Mouse (Mus musculus) urinary bladder, adult 2 months (tissue): ENCODE data around the gene Lmf2. TPM values are rescaled to one million over a fixed set of nuclear protein-coding genes. Genes with fewer than 3 reads are reported as not detected.

Source experiments
- DNase-seq: peaks from one replicate; pipeline ENCODE4 v3.0.0; 2022; ENCODE audit warnings: low spot score
- polyA plus RNA-seq: library from polyadenylated mRNA; depleted of rRNA; stranded (reverse); fragments of >200 nt; gene quantifications from 2 replicates; pipeline ENCODE4 v1.2.3, GENCODE M21; 2012; rRNA removed

Lmf2 gene
- polyA plus RNA-seq = 15.8 and 26.7 TPM in 2 replicates

DNA sequence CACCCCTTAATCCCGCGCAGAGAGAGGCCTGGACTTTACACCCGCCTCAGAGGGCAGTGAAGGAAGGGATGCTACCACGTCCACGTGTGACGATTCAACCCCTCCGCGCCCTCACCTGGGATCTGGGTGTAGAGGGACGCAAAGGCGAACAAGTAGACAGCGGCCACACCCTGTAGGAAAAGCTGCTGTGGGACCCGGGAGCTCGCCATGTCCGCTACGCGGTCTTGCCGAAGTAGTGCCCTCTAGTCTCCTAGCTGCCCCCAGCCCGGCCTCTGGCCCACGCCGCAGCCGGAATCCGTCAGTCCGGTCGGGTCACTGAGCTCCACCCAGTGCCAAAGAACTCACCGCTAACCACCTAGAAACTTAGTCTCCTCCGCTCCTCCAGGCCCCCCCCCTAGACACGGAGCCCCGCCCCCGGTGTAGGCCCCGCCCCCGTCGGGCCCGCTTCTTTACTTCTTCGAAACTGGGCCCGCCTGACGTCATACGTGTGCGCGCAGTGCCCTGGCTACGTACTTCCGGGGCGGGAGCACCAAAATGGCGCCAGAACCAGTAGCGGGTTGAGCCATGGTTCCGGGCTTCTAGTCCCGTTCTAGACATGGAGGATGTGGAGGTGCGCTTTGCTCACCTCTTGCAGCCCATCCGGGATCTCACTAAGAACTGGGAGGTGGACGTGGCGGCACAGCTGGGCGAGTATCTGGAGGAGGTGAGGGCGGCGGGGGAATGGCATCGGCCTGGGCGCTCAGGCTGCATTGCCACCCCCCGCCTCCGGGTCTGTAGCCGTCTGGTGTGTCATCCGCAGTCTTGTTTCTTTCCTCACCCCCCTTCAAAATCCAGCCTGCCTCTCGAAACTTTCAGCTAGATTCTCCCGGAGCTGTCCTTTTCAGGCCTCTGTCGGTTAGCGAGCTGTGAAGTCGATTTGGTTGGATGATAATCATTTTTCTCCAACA, at the start of gene Lmf2, which contains the start of gene Ncaph2:
Gene Lmf2, minus strand, starts transcription at position 419 of the 947 bp plus-strand sequence.
Gene Ncaph2, plus strand, starts transcription at position 479 of the 947 bp plus-strand sequence.
- peak; percentile 88 for DNase-seq

DNA sequence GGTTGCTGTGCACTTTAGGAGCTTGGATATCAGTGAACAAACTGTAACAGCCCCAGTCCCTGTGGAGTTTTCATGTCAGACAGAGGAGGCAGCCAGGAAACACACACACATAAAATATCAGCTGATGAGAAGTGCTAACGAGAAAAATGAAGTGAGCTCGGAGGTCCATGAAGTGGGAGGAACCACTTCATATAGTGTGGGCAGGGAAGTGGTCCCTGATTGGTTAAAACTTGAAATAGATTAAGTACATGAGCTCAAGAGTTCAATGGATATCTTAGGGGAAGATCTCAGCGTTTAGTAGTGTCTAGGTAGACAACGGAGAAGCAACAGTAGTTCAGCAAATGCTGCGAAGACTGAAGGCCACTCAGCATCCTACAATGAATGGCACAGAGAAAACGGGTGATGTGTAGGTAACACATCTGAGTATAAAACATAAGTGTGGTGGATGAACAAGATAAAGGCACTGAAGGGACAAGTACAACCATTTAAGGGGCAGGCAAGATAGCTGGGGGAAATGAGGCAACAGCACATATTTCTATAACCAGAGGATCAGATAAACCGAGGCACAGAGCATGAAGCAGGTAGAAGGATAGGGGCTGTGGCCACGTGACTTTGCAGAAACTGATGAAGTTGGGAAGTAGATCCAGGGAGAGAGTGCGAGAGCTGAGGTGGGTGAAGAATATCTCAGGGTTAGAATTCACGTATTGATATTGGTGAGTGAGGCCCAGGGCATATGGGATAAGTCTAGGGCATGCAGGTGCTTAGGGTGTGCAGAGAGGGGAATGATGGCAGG, 49.6 kb upstream of the Lmf2 start:
- DNase-seq = no peak

DNA sequence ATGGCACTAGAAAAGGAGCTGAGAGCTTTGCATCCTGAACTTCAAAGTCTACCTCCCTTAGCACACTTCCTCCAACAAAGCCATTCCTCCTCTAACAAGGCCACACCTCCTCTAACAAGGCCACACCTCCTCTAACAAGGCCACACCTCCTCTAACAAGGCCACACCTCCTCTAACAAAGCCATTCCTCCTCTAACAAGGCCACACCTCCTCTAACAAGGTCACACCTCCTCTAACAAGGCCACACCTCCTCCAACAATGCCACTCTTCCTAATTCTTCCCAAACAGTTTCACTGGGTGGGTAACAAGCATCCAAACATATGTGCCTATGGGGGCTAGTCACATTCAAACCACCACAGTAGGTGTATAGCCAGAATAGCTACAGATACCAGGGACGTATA, 47.0 kb upstream of the Lmf2 start:
- no peak for DNase-seq

DNA sequence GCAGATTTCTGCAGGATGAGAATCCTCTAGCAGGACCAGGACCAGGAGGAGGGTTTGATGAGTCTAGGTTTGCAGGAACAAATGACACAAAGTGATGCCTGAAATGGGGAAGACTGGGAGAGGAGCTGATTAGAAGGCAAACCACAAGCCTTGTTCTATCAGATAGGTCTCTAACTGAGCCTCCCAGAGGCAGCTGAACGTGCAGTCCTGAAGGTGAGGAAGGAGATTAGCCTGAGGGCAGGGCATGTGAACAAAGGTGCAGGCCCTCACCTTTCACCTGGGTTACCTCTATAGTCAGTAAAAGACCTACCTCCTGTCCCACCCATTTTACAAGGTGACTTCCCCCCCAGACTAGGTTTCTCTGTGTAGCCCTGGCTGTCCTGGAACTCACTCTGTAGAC, 44.3 kb upstream of the Lmf2 start:
- DNase-seq = no peak

DNA sequence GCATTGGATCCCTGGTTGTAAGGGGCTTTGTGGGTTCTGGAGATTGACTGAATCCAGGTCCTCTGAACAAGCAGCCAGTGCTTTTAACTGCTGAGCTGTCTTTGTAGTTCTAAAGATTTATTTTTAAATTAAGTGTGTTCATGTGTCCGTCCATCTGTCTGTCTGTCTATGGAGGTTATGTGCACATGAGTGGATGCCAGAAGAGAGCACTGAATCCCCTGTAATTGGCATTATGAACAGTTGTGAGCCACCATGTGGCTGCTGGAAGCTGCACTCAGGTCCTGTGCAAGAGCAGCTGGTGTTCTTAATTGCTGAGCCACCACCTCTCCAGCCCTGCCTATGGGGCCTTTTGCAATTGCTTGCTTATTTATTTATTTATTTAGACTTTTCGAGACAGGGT, 42.7 kb upstream of the Lmf2 start:
- no peak for DNase-seq

DNA sequence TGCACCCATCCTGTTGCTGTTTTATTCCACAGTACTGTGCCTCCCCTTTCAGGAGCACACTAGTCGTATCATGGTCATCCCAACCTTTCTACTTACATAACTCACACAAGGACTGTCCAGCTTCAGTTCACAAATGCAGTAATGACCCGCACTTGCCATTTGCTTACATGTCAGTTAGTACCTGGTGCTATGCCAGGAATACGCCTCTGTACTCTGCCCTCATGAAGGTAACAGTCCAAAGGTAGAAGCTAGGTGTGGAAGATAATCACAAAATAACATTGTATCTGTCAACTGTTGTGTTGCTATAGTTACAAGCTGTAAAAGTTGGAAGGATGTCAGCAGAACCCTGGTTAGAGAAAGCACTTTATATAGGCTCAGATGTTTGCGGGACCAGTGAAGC, 41.4 kb upstream of the Lmf2 start:
- DNase-seq = no peak

DNA sequence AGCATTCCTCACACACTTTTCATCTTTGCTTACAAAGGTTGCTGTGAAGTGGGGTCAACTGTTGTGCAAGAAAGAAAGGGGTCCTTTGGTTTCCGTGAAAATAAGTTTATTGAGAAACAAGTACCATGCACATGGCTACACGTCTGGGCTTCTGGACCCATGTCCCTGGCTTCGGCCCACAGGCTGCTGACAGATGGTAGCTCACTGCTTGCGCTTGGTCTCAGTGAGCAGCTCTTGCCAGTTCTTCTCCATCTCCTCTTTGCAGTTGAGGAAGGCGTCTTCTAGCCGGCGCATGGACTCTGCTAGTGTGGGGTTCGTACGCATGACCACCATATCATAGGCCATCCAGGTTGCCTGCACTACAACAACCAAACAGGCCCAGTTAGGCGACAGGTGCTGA, 34.6 kb upstream of the Lmf2 start:
- no peak for DNase-seq

DNA sequence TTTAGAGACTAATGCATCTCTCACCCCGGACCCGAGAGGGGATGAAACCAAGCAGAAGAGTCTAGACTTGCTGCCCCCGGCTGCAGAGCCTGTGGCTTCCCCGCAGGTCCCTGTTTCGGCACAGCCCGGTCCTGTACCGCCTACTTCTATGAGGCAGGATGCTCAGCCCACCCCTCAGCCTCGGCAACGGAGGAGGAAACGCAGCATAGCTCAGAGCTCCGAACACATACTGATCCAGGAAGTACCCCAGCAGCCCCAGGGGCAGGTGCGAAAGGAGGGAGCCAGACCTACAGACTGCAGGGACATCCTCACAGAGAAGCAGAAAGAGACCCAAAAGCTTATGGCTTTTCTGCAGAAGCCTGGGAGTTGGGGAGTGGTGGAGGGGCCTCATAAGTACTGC, 31.7 kb upstream of the Lmf2 start:
- DNase-seq = no peak

DNA sequence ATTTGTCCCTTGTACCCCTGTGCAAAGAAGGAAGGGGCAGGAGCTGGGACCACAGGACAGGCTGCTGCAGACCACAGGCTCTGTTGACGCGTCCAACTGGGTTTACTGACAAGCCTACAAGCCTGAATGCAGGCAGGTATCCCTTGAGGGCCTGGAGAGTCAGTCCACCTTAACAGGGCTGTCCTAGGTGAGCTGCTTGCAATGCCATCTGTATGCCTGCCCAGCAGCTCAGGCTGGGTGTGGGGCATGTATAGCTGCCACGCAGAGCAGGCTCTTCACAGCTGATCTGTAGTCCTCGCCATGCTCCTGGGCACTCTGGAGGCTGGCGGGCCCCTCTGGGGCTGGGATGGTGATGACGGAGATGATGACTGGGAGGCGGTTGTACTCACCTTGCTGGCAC, 29.2 kb upstream of the Lmf2 start, which contains the start of gene Klhdc7b:
Gene Klhdc7b, plus strand, starts transcription at position 301 of the 400 bp plus-strand sequence.
- no peak for DNase-seq

DNA sequence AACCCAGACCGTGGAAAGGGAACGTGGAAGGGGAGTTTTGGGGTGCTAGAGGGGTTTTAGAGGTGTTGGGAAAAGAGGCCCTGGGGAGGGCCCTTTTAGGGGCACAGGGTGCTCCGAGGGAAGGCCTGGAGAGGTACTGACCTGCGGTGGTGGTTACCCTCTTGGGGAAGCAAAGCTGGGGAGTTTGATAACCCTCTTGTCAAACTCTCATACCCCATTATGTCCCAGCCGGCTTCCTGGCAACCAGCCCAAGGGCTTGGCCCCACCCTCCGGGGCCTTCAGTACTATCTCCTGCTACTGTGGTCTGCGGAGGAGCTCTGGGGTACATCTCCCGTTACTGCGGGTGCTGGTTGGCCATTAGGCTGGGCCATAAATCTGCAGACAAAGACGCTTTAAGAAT, 24.0 kb upstream of the Lmf2 start:
- no peak for DNase-seq

DNA sequence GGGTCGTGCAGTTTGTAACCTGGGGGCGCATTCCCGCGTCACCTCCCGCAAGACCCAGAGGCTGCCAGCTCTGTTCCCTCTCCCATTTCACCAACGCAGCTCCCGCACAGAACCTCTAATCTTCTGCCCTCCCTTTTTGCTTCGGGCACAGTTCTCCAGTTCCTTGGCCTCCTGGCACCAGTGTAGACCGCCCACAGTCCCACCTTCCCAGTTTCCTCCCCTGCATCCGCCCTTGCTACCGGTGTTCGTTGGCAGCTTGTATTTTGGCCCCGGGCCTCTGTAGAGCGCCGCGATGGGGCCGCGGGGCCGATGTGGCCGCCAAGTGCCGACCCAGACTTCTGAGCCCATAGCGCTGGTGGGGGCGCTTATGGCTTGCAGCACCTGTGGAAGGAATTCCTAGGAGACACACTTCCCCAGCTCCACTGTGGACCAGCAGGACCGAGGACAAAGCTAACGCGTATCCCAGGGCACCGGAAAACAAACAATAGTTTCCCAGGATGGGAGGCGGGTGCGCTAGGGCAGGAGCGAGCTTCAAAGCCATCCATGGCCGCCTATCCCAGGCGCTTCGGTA, 23.5 kb upstream of the Lmf2 start, which contains the start of gene Odf3b:
Gene Odf3b, minus strand, starts transcription at position 452 of the 571 bp plus-strand sequence.
- DNase-seq = no peak

DNA sequence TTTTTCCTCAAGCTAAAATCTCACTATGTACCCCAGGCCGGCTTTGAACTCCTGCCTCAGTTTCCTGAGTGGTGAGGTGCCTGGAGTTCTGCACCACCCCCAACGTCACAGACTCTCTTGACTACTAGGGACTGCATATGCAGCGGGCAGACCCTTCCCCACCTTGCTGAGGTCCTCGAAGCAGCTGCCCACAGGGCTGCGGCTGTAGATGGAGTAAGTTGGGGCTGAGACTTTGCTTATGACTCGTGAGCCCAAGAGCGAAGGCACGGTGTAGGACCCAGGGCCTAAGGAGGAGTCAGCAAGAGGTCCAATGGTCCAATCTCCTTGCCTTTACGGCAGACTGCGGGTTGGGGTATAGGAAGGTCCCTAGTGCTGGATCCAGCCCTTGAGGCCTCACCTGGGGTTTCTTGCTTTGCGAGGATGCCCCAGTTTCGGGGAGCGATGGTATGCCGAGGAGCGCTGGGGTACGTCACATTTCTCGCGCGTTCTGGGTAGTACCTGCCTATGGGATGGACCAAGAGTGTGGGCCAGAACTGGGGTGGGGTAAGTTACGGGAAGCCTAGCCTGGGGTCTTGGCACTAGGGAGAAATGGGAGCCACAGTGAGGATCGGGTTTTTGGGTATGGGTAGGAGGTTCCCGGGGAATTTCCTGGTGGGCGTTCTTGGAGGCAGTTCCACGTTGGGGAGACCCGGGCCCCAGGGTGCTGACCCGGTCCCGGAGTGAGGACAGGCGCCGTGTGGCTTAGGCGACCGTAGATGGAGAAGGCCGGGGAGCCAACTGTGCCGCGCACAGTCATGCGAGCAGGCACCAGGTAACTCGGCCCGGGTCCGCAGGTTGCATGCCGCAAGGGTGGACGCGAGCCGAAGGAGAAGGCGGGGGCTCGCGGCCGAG, 22.7 kb upstream of the Lmf2 start:
- DNase-seq = no peak

DNA sequence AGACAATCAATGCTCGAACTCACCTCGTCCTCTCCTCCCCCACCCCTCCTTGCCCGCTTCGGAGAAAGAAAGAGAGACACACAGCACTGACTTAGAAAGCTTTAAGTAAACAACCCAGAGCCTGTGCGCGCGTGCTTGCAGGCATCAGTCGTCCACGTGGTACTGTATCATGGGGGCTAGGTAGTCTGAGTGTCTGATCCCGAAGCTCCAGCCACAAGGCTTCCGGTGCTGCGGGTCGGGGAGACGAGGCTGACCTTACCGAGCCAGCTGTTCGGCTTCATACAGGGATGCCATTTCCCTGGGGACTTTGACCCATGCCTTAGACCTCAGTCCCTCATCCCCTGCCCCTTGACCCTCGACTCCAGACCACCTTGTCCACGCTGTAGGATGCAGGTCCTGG, 21.9 kb upstream of the Lmf2 start:
- no peak for DNase-seq

DNA sequence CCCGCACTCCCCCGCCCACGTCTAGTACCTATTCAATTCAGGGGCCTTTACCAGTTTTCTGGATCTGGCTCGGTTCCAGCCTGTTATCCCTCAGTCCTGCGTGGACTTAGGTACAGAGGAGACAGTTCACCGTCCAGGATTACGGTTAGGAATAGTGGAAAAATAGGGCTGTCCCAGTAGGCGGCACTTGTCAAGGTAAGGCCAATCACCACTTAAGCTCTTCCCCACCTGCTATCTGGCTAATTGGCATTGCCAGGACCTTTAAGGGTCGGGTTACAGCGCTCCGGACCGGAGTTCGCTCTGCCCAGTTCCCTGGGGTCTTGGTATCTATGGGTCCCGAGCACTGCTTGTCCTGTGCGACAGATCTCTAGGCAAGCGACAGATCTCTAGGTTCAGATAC, 21.5 kb upstream of the Lmf2 start, which contains the start of gene Tymp:
Gene Tymp, minus strand, starts transcription at position 83 of the 400 bp plus-strand sequence.
- DNase-seq = no peak

DNA sequence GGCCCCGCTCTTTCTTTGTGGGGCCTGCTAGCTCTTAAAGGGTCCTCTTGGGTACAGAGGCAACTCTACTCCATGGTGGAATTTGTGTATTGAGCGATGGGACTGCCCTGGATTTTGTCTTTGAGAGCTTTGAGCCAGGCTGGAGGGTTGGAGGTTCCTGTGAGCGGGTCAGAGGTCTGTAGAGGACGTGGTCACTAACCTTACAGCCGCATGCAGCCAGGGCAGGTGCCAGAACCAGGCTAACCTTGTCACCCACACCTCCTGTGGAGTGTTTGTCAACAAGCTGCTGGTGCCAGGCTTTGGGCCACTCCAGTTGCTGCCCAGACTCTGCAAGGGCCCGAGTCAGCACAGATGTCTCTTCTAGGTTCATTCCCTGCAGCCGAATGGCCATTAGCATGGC, 20.6 kb upstream of the Lmf2 start:
- DNase-seq = no peak

DNA sequence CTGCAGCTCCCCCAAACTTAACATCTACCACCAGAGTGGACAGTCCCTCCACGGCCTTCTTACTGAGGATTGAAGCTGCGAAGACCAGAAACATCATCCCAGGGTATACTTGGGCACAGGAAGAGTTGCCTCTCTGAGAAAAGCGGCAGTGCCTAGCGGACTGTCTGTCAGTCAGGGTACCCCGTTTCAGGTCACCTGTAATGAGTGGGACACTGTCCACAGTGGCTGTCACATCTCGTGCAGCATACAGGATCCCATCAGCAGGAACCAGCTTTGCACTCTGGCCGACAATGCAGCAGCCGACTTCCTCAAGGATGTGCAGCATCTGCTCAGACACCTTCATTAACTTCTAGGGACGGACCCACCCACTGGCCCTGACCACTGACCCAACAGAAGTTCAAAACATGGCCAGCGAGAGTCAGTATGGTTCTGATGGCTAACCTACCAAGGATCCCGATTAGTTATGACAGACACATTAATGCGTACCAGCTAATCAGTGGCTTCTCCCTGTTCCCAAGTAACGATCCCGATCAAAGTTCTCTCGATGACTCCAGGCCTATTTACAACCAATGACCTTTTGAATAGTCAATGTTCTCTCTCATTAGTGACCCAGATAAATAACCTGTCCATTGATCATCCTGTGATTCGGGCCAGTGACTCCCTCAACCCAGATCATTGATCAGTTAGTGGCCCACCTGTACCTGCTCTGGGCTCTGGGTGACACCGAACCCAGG, 19.5 kb upstream of the Lmf2 start:
- no peak for DNase-seq

DNA sequence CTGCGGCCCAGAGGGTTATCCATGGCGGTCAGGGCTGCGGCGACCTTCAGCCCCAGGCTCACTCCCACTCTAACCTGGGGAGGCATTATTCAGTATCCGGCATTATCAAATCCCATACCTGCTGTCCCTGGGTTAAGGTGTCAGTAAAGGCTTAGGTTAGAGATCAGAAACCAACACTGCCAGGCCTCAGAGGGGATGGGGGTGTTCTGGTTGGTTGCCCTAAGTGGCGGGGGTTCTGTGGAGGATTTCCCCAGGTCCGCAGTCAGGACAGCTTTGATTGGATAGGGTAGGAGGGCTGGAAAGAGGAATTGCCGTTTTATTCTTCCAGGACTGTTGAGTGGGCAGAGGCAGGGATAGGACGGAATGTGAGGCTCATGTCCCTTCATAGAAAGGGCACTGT, 18.9 kb upstream of the Lmf2 start:
- no peak for DNase-seq

DNA sequence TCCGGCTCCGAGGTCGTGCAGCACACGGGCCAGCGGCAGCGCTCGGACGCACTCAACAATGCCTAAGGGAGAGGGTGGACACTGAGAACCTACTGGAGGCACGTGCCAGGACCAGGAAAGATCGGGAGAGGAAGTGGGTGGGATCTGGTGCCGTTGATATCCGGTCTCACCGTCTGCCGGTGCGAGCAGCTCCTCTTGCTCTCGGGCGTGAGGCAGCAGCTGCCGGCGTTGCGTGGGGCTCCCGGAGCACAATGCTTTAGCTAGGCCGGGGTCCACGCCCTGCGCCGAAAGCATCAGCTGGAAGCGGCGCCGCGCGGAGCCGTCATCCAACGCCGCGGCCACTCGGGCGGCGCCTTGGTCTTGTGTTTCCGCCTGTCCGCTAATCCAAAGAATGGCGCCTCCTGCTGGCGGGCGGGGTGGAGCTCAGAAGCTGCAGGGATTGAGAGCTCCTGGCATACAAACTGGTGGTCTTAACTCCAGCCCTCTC, 18.3 kb upstream of the Lmf2 start, which contains the start of gene Sco2:
Gene Sco2, minus strand, starts transcription at position 85 of the 487 bp plus-strand sequence.
- DNase-seq = peak; percentile 96

DNA sequence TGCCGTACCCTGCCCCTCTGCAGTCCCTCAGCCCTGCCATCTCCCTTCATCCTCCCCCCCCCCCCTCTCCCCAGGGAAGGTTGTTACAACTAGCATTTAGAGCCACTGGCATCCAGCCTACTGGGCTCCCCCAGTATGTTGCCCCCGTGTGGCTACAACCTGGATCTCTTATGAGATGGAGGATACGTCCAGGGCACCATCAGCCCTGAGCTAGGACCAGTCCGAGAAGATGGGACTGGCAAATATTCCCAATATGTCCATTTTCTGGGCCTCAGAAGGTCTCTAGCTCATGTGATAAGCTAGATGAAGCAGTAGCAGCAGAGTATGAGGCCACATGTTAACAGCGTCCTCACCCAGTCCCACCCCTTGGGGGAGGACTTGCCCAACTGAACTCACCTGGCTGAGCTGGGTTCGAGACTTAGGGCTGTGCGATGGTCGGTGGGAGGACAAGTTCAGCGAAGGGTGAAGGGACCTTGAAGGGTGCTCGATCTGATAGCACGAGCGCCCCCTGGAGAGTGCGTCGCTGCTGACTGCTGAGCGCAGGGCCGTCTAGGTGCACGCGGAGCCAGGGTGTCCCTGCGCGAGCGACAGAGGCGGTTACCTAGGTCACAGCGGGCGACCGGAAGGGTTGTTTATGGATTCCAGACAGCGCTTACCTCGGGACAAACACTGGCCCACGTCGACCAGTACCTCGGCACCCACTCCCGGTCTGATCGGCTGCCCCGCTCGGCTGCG, 17.7 kb upstream of the Lmf2 start:
- DNase-seq = peak; percentile 67
